Mouse (Mus musculus) liver, embryonic 11.5 days (tissue): Measurements from ENCODE around the gene Nck2. TPM values are rescaled to one million over a fixed set of nuclear protein-coding genes. Genes with fewer than 3 reads are reported as not detected.

Source experiments
- ATAC-seq: fragments of 200-750 bp; cut with Nextera tagmentation; replicated peaks from 2 replicates; pipeline ENCODE4 v1.8.0; 2017; ENCODE audit warnings: moderate number of reproducible peaks, mild to moderate bottlenecking, moderate TSS enrichment, moderate library complexity; ENCODE audit not compliant: low FRiP score
- DNase-seq: peaks from one replicate; pipeline ENCODE4 v3.0.0-alpha.2; 2017; ENCODE audit warnings: low spot score
- H3K27ac ChIP-seq: fragments of 300-500 bp; sonication (generic); 2 replicates; pipeline ENCODE4 v1.5.1; 2014; ENCODE audit warnings: mild to moderate bottlenecking, low read depth, low read length, control low read depth
- H3K27me3 ChIP-seq: fragments of 300-500 bp; sonication (generic); replicated peaks from 2 replicates; pipeline ENCODE4 v1.6.1; 2014; ENCODE audit warnings: low read length, mixed read lengths; ENCODE audit not compliant: control insufficient read depth, insufficient read depth
- H3K36me3 ChIP-seq: fragments of 300-500 bp; sonication (generic); 2 replicates; pipeline ENCODE4 v1.6.1; 2014; ENCODE audit warnings: mild to moderate bottlenecking, low read length, moderate library complexity, mixed read lengths; ENCODE audit not compliant: control insufficient read depth, insufficient read depth
- H3K4me1 ChIP-seq: fragments of 300-500 bp; sonication (generic); replicated peaks from 2 replicates; pipeline ENCODE4 v1.6.1; 2014; ENCODE audit warnings: low read length, mixed read lengths; ENCODE audit not compliant: control insufficient read depth, insufficient read depth
- H3K4me2 ChIP-seq: fragments of 300-500 bp; sonication (generic); 2 replicates; pipeline ENCODE4 v1.6.1; 2014; ENCODE audit warnings: mild to moderate bottlenecking, control low read depth, moderate library complexity
- H3K4me3 ChIP-seq: fragments of 300-500 bp; sonication (generic); 2 replicates; pipeline ENCODE4 v1.5.1; 2014; ENCODE audit warnings: low read depth, low read length, control low read depth
- H3K9ac ChIP-seq: fragments of 300-500 bp; sonication (generic); 2 replicates; pipeline ENCODE4 v1.6.1; 2014; ENCODE audit warnings: low read depth, low read length, control low read depth
- H3K9me3 ChIP-seq: fragments of 300-500 bp; sonication (generic); 2 replicates; pipeline ENCODE4 v1.6.1; 2016; ENCODE audit warnings: low read length, inconsistent platforms, mixed read lengths; ENCODE audit not compliant: control insufficient read depth
- WGBS: fragments of 180-500 bp; shearing (Covaris S2); extraction: QIAGEN DNeasy Blood & Tissue Kit; methylation state at CpG from one replicate; pipeline ENCODE4 v1.1.7; 2014; 5-methylcytosine and 5-hydroxymethylcytosine counted together
- polyA plus RNA-seq: library from polyadenylated mRNA; unstranded; fragments of >200 nt; fragmentation: Nextera tagmentation; extraction: Ambion mirVana; gene quantifications from 2 replicates; pipeline ENCODE4 v1.2.1, GENCODE M21; 2014

The Nck2 gene
- 24.5 and 26.0 TPM in 2 replicates for polyA plus RNA-seq

DNA sequence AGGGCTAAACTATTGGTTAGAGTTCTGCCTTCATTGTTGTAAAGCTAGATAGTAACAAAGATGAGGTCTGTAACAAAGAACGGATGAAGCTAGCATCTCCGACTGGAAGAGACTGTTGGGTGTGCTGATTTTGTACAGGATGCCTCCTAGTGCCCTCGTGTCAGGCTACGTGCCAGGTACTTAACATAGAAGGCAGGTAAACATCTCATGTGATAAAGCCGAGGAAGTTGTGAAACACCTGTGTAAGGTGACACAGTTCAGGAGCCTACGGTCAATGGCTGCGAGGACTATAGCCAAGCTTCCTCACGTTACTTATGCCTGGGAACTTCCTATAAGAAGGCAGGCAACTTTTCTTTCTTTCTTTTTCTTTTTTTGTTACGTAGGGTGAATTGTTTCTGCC, at the start of gene Nck2:
Gene Nck2, plus strand, starts transcription at position 49 of the 400 bp plus-strand sequence.
- no peaks in the 10 kb centered on the region for H3K9me3 ChIP-seq
- WGBS: 26% methylated on average over 9 of the region's 9 CpGs
- DNase-seq (no peak), ATAC-seq (no peak)
- H3K9ac ChIP-seq: peak within 1 kb of the TSS; percentile 84
- H3K27me3 ChIP-seq: no peaks in the 10 kb centered on the region
- no peaks in the 10 kb centered on the region for H3K36me3 ChIP-seq
- peak within 1 kb of the TSS; percentile 91 for H3K4me3 ChIP-seq
- H3K4me2 ChIP-seq: peak within 1 kb of the TSS; percentile 86
- H3K27ac ChIP-seq: peak within 1 kb of the TSS; percentile 81
- peaks cover 22% of the 10 kb centered on the region for H3K4me1 ChIP-seq

DNA sequence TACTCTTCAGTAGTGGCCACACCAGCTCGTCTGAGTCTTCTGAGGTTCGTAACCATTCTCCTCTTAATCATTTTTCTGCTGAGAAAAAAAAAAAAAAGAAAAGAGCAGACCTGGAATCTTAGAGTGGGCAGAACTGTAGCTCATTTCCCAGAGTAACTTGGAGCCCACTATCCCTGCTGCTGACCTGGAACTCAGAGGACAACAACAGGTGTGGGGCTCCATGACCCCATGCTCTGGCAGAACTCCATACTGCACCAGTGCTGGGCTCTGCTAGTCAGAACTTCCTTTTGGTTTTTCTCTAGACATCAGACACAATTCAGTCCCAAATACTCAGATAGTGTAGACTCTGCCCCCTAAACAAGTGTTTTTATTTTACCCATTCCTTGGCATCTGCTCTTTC, 49.3 kb upstream of the Nck2 start:
- peaks cover 14% of the 10 kb centered on the region for H3K4me1 ChIP-seq
- no peak overlapping the region for H3K27ac ChIP-seq
- no peaks in the 10 kb centered on the region for H3K36me3 ChIP-seq
- DNase-seq (no peak), ATAC-seq (no peak)
- H3K4me3 ChIP-seq: no peak overlapping the region
- no peaks in the 10 kb centered on the region for H3K9me3 ChIP-seq
- H3K9ac ChIP-seq: no peak overlapping the region
- no peak overlapping the region for H3K4me2 ChIP-seq
- 65% methylated on average over 2 of the region's 2 CpGs for WGBS
- no peaks in the 10 kb centered on the region for H3K27me3 ChIP-seq

DNA sequence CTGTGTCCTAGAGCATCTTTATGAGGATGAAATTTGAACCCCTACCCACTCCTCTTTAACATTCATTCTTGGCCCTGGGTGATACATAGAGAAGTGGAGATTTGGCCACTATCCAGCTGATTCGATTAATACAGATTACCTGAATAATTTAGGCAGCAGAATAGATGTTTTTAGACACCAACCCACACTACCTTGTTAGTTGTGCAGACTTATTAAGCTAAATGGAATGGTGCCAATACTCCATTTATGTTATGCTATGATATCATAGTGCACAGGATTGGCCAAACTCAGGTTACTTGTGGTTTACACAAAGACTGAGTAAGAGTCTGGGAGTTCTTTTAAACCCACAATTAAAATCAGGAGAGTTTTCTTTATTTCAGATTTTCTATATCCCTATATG, 48.6 kb upstream of the Nck2 start:
- no peaks in the 10 kb centered on the region for H3K27me3 ChIP-seq
- ATAC-seq (no peak), DNase-seq (no peak)
- H3K36me3 ChIP-seq: no peaks in the 10 kb centered on the region
- H3K9me3 ChIP-seq: no peaks in the 10 kb centered on the region
- no peak overlapping the region for H3K4me2 ChIP-seq
- H3K27ac ChIP-seq: no peak overlapping the region
- WGBS: 68% methylated on average over 1 of the region's 1 CpGs
- H3K4me1 ChIP-seq: peaks cover 22% of the 10 kb centered on the region
- H3K4me3 ChIP-seq: no peak overlapping the region
- H3K9ac ChIP-seq: no peak overlapping the region

DNA sequence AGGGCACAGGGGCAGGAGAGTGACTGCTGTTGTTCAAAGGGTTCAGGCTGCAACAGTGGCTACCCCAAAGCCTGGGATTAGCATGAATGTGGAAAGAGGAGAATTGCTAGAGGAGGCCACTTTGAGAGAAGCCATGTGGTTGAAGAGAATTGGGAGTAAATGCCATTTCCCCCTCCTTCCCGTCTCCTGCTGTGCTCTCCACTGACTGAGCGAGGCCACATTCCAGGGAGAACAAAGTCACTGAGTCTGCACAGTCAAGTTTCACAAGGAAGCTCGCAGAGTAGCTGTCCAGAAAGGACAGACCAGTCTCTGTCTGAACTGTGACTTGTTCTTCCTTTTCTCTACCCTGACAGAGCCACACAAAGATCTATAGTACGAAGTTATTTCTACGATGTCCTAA, 47.9 kb upstream of the Nck2 start:
- no peaks in the 10 kb centered on the region for H3K9me3 ChIP-seq
- 67% methylated on average over 5 of the region's 5 CpGs for WGBS
- no peak for DNase-seq

DNA sequence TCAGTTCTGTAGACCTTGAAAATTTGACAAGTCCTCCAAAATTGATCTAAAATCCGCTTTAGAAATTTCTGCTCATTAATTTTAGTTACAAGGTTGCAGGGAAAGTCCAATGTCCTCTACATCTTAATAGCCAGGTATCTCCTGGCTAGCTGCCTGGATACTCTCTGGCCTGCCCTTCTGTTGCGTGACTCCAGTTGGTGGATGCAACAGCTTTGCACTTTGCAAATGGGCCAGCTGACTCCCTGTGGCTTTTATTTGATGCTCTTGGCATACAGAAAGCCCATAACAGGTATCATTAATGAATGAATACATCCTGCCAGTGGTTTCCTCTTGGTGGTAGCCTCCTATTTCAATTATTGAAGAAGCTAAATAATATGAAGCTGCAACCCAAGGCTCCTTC, 47.3 kb upstream of the Nck2 start:
- Histone ChIP-seq H3K4me1 (peaks cover 24% of the 10 kb centered on the region), H3K4me2 (no peak overlapping the region), H3K27me3 (no peaks in the 10 kb centered on the region), H3K9me3 (no peaks in the 10 kb centered on the region), H3K27ac (no peak overlapping the region), H3K4me3 (no peak overlapping the region), H3K9ac (no peak overlapping the region), H3K36me3 (no peaks in the 10 kb centered on the region)
- DNase-seq (no peak), ATAC-seq (no peak)
- WGBS: 95% methylated on average over 2 of the region's 2 CpGs

More for the DNA sequence above, 47.9 kb upstream of the Nck2 start:
- Histone ChIP-seq H3K4me2 (no peak overlapping the region), H3K9ac (no peak overlapping the region), H3K27ac (no peak overlapping the region), H3K4me3 (no peak overlapping the region), H3K4me1 (peaks cover 24% of the 10 kb centered on the region), H3K36me3 (no peaks in the 10 kb centered on the region), H3K27me3 (no peaks in the 10 kb centered on the region)
- ATAC-seq: no peak

DNA sequence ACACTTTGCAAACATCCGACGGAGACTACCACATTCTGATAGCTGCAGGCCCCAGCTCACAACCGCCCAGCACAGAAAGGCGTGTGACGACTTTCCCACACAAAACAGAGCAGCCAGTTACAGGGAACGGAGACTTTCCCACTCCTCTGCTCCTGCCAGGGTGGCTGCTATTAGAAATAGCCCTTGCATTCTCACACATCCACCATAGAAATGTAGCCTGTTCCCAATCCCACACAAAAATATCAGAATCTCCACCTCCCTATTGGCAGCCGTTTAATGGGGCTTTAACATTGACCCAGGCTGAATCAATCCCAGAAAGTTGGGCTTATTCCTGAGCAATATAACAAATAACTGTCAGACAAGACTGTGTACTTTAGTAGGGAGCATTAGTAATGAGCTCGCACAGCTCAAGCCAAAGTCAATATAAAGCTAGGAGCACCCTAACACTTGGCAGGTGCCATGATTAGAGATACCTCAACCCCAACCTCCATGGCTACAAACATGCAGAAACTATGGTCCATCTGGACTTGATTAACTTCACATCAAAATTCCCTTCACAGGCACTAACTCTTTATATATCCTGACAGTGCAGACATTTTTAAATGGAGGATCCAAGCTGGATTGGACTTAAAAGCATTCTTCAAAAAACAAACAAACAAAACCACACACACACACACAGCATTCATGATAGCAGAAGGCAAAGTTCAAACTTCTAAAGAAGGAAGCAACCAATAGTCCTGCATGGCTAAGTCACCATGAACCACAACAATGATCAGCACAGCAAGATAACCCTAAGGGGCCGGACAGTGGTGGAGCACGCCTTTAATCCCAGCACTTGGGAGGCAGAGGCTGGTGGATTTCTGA, 45.4 kb upstream of the Nck2 start:
- Histone ChIP-seq H3K9ac (no peak overlapping the region), H3K36me3 (no peaks in the 10 kb centered on the region), H3K4me3 (no peak overlapping the region), H3K27me3 (no peaks in the 10 kb centered on the region), H3K4me1 (peaks cover 24% of the 10 kb centered on the region), H3K9me3 (no peaks in the 10 kb centered on the region), H3K4me2 (no peak overlapping the region), H3K27ac (peak overlapping the region; percentile 65)
- no peak; the same call in 1 of the 2 replicates for ATAC-seq
- no peak for DNase-seq
- 74% methylated on average over 10 of the region's 10 CpGs for whole genome bisulfite sequencing

DNA sequence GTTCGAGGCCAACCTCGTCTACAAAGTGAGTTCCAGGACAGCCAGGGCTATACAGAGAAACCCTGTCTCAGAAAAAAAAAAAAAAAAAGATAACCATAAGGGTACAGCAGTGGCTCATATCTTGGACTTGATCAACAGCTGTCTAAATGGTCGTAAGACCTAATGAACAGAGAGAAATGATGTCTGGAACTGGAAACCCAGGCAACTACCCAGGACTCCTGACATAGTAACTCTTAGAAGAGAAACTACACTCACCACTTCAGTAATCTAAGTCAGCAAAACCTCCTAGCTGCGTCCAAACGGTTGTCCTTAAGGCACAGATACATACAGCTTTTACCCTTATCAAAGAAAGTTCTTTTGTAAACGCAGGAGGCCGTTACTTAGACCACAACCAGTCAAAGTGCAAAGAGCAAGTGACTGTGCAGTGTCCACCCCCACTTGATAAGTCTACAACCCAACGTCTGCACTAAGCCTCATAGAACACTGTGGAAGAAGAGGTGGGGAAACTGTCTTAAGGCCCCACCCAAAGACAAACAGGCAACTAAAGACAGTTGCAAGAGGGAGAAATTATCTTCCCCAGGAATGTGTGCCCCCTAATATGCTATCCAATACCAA, 44.7 kb upstream of the Nck2 start:
- no peak overlapping the region for H3K9ac ChIP-seq
- no peaks in the 10 kb centered on the region for H3K27me3 ChIP-seq
- no peak for DNase-seq
- H3K4me1 ChIP-seq: peaks cover 24% of the 10 kb centered on the region
- H3K4me3 ChIP-seq: no peak overlapping the region
- no peaks in the 10 kb centered on the region for H3K36me3 ChIP-seq
- ATAC-seq: peak; percentile 90
- H3K4me2 ChIP-seq: 0 out of 2 replicates have a peak overlapping the region, but pooled peaks have one; percentile 10
- no peaks in the 10 kb centered on the region for H3K9me3 ChIP-seq
- 34% methylated on average over 8 of the region's 8 CpGs for WGBS
- H3K27ac ChIP-seq: peak overlapping the region; percentile 65; the same call in 1 of the 2 replicates

DNA sequence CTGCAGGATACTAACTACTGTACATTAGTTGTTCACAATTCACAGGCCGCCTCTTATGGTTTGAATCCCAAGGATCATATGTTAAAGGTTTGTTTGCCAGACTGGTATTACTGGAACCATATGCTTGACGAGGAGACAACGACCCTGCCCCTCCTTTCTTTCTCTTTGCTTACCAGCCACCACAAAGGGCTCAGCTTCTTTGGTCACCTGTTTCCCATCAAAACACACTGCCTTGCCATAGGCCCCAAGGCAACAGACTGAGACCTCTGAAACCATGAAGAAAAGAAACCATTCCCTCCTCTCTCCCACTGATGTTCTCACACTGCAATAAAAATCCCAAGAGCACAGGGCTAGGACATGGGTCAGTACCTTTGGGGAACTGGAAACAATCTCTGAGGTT, 43.7 kb upstream of the Nck2 start:
- Histone ChIP-seq H3K27me3 (no peaks in the 10 kb centered on the region), H3K9ac (no peak overlapping the region), H3K4me2 (no peak overlapping the region), H3K4me1 (peaks cover 30% of the 10 kb centered on the region), H3K4me3 (no peak overlapping the region), H3K36me3 (no peaks in the 10 kb centered on the region), H3K9me3 (no peaks in the 10 kb centered on the region), H3K27ac (peak overlapping the region; percentile 23; the same call in 1 of the 2 replicates)
- no peak for DNase-seq
- 73% methylated on average over 3 of the region's 3 CpGs for WGBS
- no peak for ATAC-seq
